In genomic region chr12:91401049-91401352, GRCm38 (mm10) we compare ENCODE assay signal across 9 mouse cellular contexts. TPM values are rescaled to one million over a fixed set of nuclear protein-coding genes. Genes with fewer than 3 reads are reported as not detected.
A peak's percentile ranks its signal among the peaks of the same experiment; 100 is the strongest.
DNase-seq lines count a peak whose midpoint lies in the region; ATAC-seq and TF ChIP-seq lines count a peak whose summit lies in the region.
"Had no signal": no experiment of that assay in that cellular context is flagged by ENCODE, and none has a peak within 500 bp of the region (broad histone marks: within the 10 kb centered on the region; RNA-seq: fewer than 3 reads in every experiment).

No protein-coding gene starts in this region.

- H3K9me3 ChIP-seq in kidney, postnatal 0 days (replicated peaks; ENCODE audit: low read length) = no peaks in the 10 kb centered on the region
- no peaks in the 10 kb centered on the region for H3K9me3 ChIP-seq in embryonic facial prominence, embryonic 14.5 days (ENCODE audit: control insufficient read depth, low read length)
- H3K9me3 ChIP-seq in limb, embryonic 10.5 days (replicated peaks) = no peaks in the 10 kb centered on the region
- no peaks in the 10 kb centered on the region for H3K9me3 ChIP-seq in neural tube, embryonic 13.5 days

- H3K27ac ChIP-seq in kidney, postnatal 0 days = no peak overlapping the region
- no peak overlapping the region for H3K27ac ChIP-seq in embryonic facial prominence, embryonic 14.5 days (replicated peaks; ENCODE audit: low read depth, low read length)
- 0 out of 2 replicates have a peak overlapping the region, but pooled peaks have one; percentile 11 for H3K27ac ChIP-seq in limb, embryonic 10.5 days
- H3K27ac ChIP-seq in neural tube, embryonic 13.5 days (replicated peaks) = no peak overlapping the region

- H3K27me3 ChIP-seq in kidney, postnatal 0 days (ENCODE audit: insufficient read depth, low read length) = peaks cover 10% of the 10 kb centered on the region; the same call in 1 of the 2 replicates
- peaks cover 17% of the 10 kb centered on the region for H3K27me3 ChIP-seq in embryonic facial prominence, embryonic 14.5 days (replicated peaks; ENCODE audit: control insufficient read depth, insufficient read depth, low read length)
- H3K27me3 ChIP-seq in limb, embryonic 10.5 days (ENCODE audit: low read depth, poor library complexity, severe bottlenecking) = peaks cover 34% of the 10 kb centered on the region
- peaks cover 63% of the 10 kb centered on the region for H3K27me3 ChIP-seq in neural tube, embryonic 13.5 days

- H3K4me2 ChIP-seq in kidney, postnatal 0 days (ENCODE audit: low read length) = peak overlapping the region; percentile 71
- peak overlapping the region; percentile 66 for H3K4me2 ChIP-seq in embryonic facial prominence, embryonic 14.5 days (ENCODE audit: low read depth, low read length)
- H3K4me2 ChIP-seq in neural tube, embryonic 13.5 days = peak overlapping the region; percentile 74

- no peaks in the 10 kb centered on the region for H3K36me3 ChIP-seq in kidney, postnatal 0 days (ENCODE audit: insufficient read depth, low read length)
- no peaks in the 10 kb centered on the region for H3K36me3 ChIP-seq in embryonic facial prominence, embryonic 14.5 days (ENCODE audit: control insufficient read depth, insufficient read depth, low read length)
- no peaks in the 10 kb centered on the region for H3K36me3 ChIP-seq in limb, embryonic 10.5 days
- no peaks in the 10 kb centered on the region for H3K36me3 ChIP-seq in neural tube, embryonic 13.5 days

- ATAC-seq in kidney, postnatal 0 days (replicated peaks; ENCODE audit: low FRiP score, low read depth) = peak; percentile 18; the same call in 1 of the 2 replicates
- peak; percentile 1; the same call in 1 of the 2 replicates for ATAC-seq in embryonic facial prominence, embryonic 14.5 days (ENCODE audit: low read depth)
- ATAC-seq in neural tube, embryonic 13.5 days (ENCODE audit: low read depth) = peak; percentile 47; the same call in 1 of the 2 replicates

- H3K4me3 ChIP-seq in kidney, postnatal 0 days (replicated peaks; ENCODE audit: low read depth, low read length) = peak overlapping the region; percentile 44
- peak overlapping the region; percentile 48 for H3K4me3 ChIP-seq in embryonic facial prominence, embryonic 14.5 days (ENCODE audit: low read depth, low read length)
- peak overlapping the region; percentile 52 for H3K4me3 ChIP-seq in limb, embryonic 10.5 days
- peak overlapping the region; percentile 46 for H3K4me3 ChIP-seq in neural tube, embryonic 13.5 days

- TF ChIP-seq CTCF in kidney, postnatal 0 days (IDR thresholded peaks at IDR 0.05; ENCODE audit: low read depth) = no peak

- WGBS in kidney, postnatal 0 days = 3% methylated on average over 12 of the region's 12 CpGs
- 8% methylated on average over 12 of the region's 12 CpGs for WGBS in embryonic facial prominence, embryonic 14.5 days
- WGBS in limb, embryonic 10.5 days = 8% methylated on average over 12 of the region's 12 CpGs
- WGBS in neural tube, embryonic 13.5 days = 2% methylated on average over 12 of the region's 12 CpGs

- no peak for DNase-seq in kidney, postnatal 0 days (ENCODE audit: low spot score)
- no peak for DNase-seq in kidney, postnatal 4 days
- DNase-seq in embryonic facial prominence, embryonic 14.5 days (ENCODE audit: low spot score) = no peak
- no peak for DNase-seq in limb, embryonic 10.5 days (ENCODE audit: low spot score)
- DNase-seq in cerebellum, postnatal 25 days = no peak
- no peak for DNase-seq in spleen, postnatal 4 days (ENCODE audit: low spot score in 2 of 2)
- no peak for DNase-seq in cerebellum, postnatal 10 days

- peak overlapping the region; percentile 18; the same call in 1 of the 2 replicates for H3K9ac ChIP-seq in kidney, postnatal 0 days (ENCODE audit: low read depth, low read length)
- peak overlapping the region; percentile 46 for H3K9ac ChIP-seq in embryonic facial prominence, embryonic 14.5 days (ENCODE audit: low read depth, low read length)
- H3K9ac ChIP-seq in neural tube, embryonic 13.5 days = peak overlapping the region; percentile 61

- H3K4me1 ChIP-seq in kidney, postnatal 0 days (replicated peaks; ENCODE audit: insufficient read depth, low read length) = 0 out of 2 replicates have a peak, but pooled peaks cover 4% of the 10 kb centered on the region
- no peaks in the 10 kb centered on the region for H3K4me1 ChIP-seq in embryonic facial prominence, embryonic 14.5 days (ENCODE audit: control insufficient read depth, insufficient read depth, low read length)
- peaks cover 9% of the 10 kb centered on the region for H3K4me1 ChIP-seq in limb, embryonic 10.5 days
- peaks cover 9% of the 10 kb centered on the region for H3K4me1 ChIP-seq in neural tube, embryonic 13.5 days (replicated peaks)

RNA-seq across cellular contexts. Expression of gene Tshr, which starts 16.6 kb away (rescaled TPM):
- 1.6 TPM in 2 replicates for polyA plus RNA-seq in kidney, postnatal 0 days (2015; fragmentation: Nextera tagmentation; extraction: Ambion mirVana)
- polyA plus RNA-seq in embryonic facial prominence, embryonic 14.5 days (2014; fragmentation: Nextera tagmentation; extraction: Ambion mirVana) = 0.63 and 0.64 TPM in 2 replicates
- polyA plus RNA-seq in limb, embryonic 10.5 days (2016; fragmentation: Nextera tagmentation; extraction: Ambion mirVana) = 0.09 TPM in 1 of 2 replicates, not detected in the other
- polyA plus RNA-seq in neural tube, embryonic 13.5 days (2015; fragmentation: Nextera tagmentation; extraction: Ambion mirVana) = 0.50 and 0.56 TPM in 2 replicates
- polyA plus RNA-seq: liver, adult 2 months had no signal

RNA-seq across cellular contexts. Expression of gene Cep128, which starts 16.8 kb away (rescaled TPM):
- polyA plus RNA-seq in kidney, postnatal 0 days (2015; fragmentation: Nextera tagmentation; extraction: Ambion mirVana) = 2.9 and 4.4 TPM in 2 replicates
- 8.2 and 9.6 TPM in 2 replicates for polyA plus RNA-seq in embryonic facial prominence, embryonic 14.5 days (2014; fragmentation: Nextera tagmentation; extraction: Ambion mirVana)
- 9.5 and 10.2 TPM in 2 replicates for polyA plus RNA-seq in limb, embryonic 10.5 days (2016; fragmentation: Nextera tagmentation; extraction: Ambion mirVana)
- polyA plus RNA-seq in neural tube, embryonic 13.5 days (2015; fragmentation: Nextera tagmentation; extraction: Ambion mirVana) = 3.1 and 3.4 TPM in 2 replicates
